Comparison of ENCODE assay signal across 28 mouse cellular contexts in genomic region chr7:37716626-37717025, GRCm38 (mm10). TPM values are rescaled to one million over a fixed set of nuclear protein-coding genes. Genes with fewer than 3 reads are reported as not detected.
DNase-seq lines count a peak whose midpoint lies in the region; TF ChIP-seq lines count a peak whose summit lies in the region.
"Had no signal": no experiment of that assay in that cellular context is flagged by ENCODE, and none has a peak within 500 bp of the region (broad histone marks: within the 10 kb centered on the region; RNA-seq: fewer than 3 reads in every experiment).

No protein-coding gene starts in this region.

- no peak for TF ChIP-seq CTCF in heart, adult 2 months (IDR thresholded peaks at IDR 0.05)

- TF ChIP-seq EP300 in heart, adult 2 months (IDR thresholded peaks at IDR 0.05; ENCODE audit: insufficient read depth, low read depth, low read length), result no peak

- H3K9ac ChIP-seq in heart, adult 2 months (ENCODE audit: low read depth, low read length), result no peak overlapping the region
- H3K9ac ChIP-seq: embryonic facial prominence, embryonic 13.5 days; forebrain, embryonic 12.5 days; forebrain, embryonic 15.5 days; heart, embryonic 13.5 days; hindbrain, embryonic 15.5 days had no signal

- no peaks in the 10 kb centered on the region for H3K79me2 ChIP-seq in heart, adult 2 months (replicated peaks; ENCODE audit: control insufficient read depth, insufficient read depth, low read length)

- H3K4me1 ChIP-seq in heart, adult 2 months (ENCODE audit: control insufficient read depth, insufficient read depth, low read length), result no peaks in the 10 kb centered on the region
- peaks cover 11% of the 10 kb centered on the region for H3K4me1 ChIP-seq in embryonic facial prominence, embryonic 10.5 days
- H3K4me1 ChIP-seq: embryonic facial prominence, embryonic 13.5 days; heart, embryonic 10.5 days; heart, embryonic 13.5 days had no signal

- H3K36me3 ChIP-seq in heart, adult 2 months (ENCODE audit: control insufficient read depth, insufficient read depth, low read length), result no peaks in the 10 kb centered on the region
- no peaks in the 10 kb centered on the region for H3K36me3 ChIP-seq in embryonic facial prominence, embryonic 10.5 days (replicated peaks)
- H3K36me3 ChIP-seq: embryonic facial prominence, embryonic 13.5 days; forebrain, embryonic 15.5 days; G1E; heart, embryonic 10.5 days; heart, embryonic 13.5 days; hindbrain, embryonic 15.5 days had no signal

- no peaks in the 10 kb centered on the region for H3K27me3 ChIP-seq in heart, adult 2 months (ENCODE audit: control insufficient read depth, insufficient read depth, low read length)
- no peaks in the 10 kb centered on the region for H3K27me3 ChIP-seq in embryonic facial prominence, embryonic 10.5 days (replicated peaks; ENCODE audit: low read depth, poor library complexity, severe bottlenecking)
- H3K27me3 ChIP-seq: CH12.LX; forebrain, embryonic 15.5 days; hindbrain, embryonic 15.5 days; Patski had no signal

- 72% methylated on average over 7 of the region's 7 CpGs for WGBS in heart, adult 2 months
- 82% methylated on average over 7 of the region's 7 CpGs for WGBS in embryonic facial prominence, embryonic 10.5 days

- TF ChIP-seq POLR2A in heart, adult 2 months (IDR thresholded peaks at IDR 0.05; ENCODE audit: insufficient read depth, low read depth, low read length), result no peak

- DNase-seq in cerebellum, adult 11-12 months, result peak; percentile 52
- DNase-seq in cerebellum, adult 8-10 months, result no peak
- peak; percentile 57 for DNase-seq in heart, adult 11 months
- DNase-seq in heart, adult 2 months, result no peak
- peak; percentile 52 for DNase-seq in cerebellum, adult 9-10 months
- peak; percentile 44 to 62 for DNase-seq in cerebellum, postnatal 25 days
- DNase-seq in layer of hippocampus, adult 18-20 months (ENCODE audit: low spot score in 2 of 2), result no peak
- no peak for DNase-seq in embryonic facial prominence, embryonic 10.5 days (ENCODE audit: low spot score)
- DNase-seq: adrenal gland, adult 2 months; adrenal gland, postnatal 14 days; B cell, adult 2 months; gastrocnemius, adult 2 months; gastrocnemius, postnatal 14 days; heart, adult 18-20 months; heart, postnatal 14 days; heart, postnatal 4 days; kidney, adult 2 months had no signal

- intact Hi-C loops in heart, adult 2 months (cut with DNase I), result no loop called here

- H3K9me3 ChIP-seq in embryonic facial prominence, embryonic 10.5 days, result no peaks in the 10 kb centered on the region
- H3K9me3 ChIP-seq: embryonic facial prominence, embryonic 13.5 days; forebrain, embryonic 12.5 days; forebrain, embryonic 15.5 days; heart, embryonic 10.5 days; heart, embryonic 13.5 days; hindbrain, embryonic 15.5 days had no signal

- no peak overlapping the region for H3K27ac ChIP-seq in heart, adult 2 months
- no peak overlapping the region for H3K27ac ChIP-seq in embryonic facial prominence, embryonic 10.5 days (replicated peaks)
- H3K27ac ChIP-seq: embryonic facial prominence, embryonic 13.5 days; forebrain, embryonic 12.5 days; forebrain, embryonic 15.5 days; gastrocnemius, adult 2 months; heart, embryonic 10.5 days; heart, embryonic 13.5 days; hindbrain, embryonic 15.5 days had no signal

- H3K4me3 ChIP-seq in heart, adult 2 months, result no peak overlapping the region
- H3K4me3 ChIP-seq in embryonic facial prominence, embryonic 10.5 days, result no peak overlapping the region
- H3K4me3 ChIP-seq: embryonic facial prominence, embryonic 13.5 days; erythroblast, embryonic 14.5 days; forebrain, embryonic 12.5 days; forebrain, embryonic 15.5 days; gastrocnemius, adult 2 months; heart, embryonic 10.5 days; heart, embryonic 13.5 days; hindbrain, embryonic 15.5 days had no signal

RNA-seq across cellular contexts. Expression of gene Zfp536, which starts 56.8 kb away (rescaled TPM):
- total RNA-seq in heart, adult 2 months (2021), result 10 to 100 TPM in 1 of 2 experiments, 1 to 10 TPM in 1; 7.7 to 10.1 TPM
- 3.1 and 3.8 TPM in 2 replicates for polyA plus RNA-seq in heart, adult 2 months (2012; rRNA removed)
- total RNA-seq in layer of hippocampus, adult 18-20 months (2021), result 10 to 100 TPM; 47.0 to 50.4 TPM
- 15.6 and 19.0 TPM in 2 replicates for polyA plus RNA-seq in embryonic facial prominence, embryonic 10.5 days (2016; fragmentation: Nextera tagmentation; extraction: Ambion mirVana)
- total RNA-seq: CH12.LX; common myeloid progenitor, adult 5-6 weeks had no signal
- polyA plus RNA-seq: erythroblast, embryonic 14.5 days; G1E had no signal

Comparison
In these comparisons a context has a peak if more than half of its experiments do, and no peak if none do; other contexts are left out.
1. DNase-seq: peak in cerebellum, adult 11-12 months (single experiment), heart, adult 11 months (single experiment), cerebellum, adult 9-10 months (single experiment) and cerebellum, postnatal 25 days (2 of 2); none in cerebellum, adult 8-10 months (single experiment), heart, adult 2 months (0 of 2), layer of hippocampus, adult 18-20 months (0 of 2) and embryonic facial prominence, embryonic 10.5 days (single experiment).
2. RNA of gene Zfp536, which starts 56.8 kb away (total RNA-seq): 47.0 to 50.4 TPM in layer of hippocampus, adult 18-20 months; 7.7 to 10.1 TPM in heart, adult 2 months; every median in the first group is over 4 times any median in the second.